Mouse (Mus musculus): ENCODE results near the gene Spin2d.
"Not testable (repeated sequence)": the region's sequence is repeated elsewhere in the genome, so short reads cannot be mapped to it uniquely, and the experiment has no call there.

The Spin2d gene

GRCm38 (mm10) chrX:73176889-73177288 is at the start of gene Spin2d:
Gene Spin2d (minus strand): TSS chrX:73176989.
- in situ Hi-C loops (cut with MseI, MboI): not testable (repeated sequence)

DNA sequence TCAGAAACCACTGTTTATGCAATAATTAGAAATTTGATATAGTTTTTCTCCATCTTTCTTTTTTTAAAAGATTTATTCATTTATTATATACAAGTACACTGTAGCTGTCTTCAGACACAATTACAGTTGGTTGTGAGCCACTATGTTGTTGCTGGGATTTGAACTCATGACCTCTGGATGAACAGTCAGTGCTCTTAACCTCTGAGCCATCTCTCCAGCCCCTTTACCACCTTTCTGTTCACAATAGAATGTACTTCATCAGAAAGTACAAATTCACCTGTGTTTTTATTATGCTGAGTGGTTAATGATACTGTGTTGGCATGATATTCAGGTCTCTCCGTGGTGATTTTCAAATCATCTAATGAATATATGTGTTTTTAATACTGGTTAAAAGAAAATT is 48.6 kb upstream of the Spin2d start:
- in situ Hi-C loops (cut with MseI, MboI): loop anchor here (25.0 kb wide), 1 partner anchor 163 kb away; the partner anchor contains the start of gene Pnma3 (in 2 of the 2)

DNA sequence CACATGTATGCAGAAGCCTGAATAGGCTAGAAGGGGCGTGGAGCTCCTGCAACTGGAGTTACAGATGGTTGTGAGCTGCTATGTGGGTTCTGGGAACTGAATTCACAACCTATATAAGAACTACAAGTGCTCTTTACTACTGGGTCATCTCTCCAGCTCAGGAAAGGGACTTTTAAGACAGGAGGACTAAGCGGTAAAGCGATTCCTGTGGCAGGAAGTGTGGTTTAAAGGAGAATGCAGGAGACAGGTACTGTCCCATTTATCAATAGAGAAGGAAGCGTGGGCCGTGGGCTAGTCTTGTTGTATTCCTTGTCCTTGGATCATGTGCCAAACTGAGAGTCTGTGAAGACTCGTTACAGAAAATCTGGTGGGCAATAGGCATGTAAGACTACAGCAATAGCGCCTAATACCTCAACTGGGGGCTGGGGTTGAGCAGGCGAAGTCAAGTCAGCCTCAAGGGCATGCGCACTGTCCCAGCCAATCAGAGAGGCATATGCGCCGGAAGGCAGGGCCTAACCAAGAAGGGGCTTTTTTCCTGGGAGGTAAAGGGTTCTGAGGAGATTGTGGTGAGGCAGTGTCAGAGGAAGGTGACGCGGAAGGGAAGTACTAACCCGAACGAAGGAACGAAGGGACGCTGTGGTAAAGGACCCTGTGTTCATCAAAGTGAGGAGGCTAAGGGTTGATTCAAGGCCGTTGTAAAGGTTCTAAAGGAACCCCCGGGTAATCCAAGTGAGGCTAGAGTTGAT is 37.2 kb upstream of the Spin2d start, which contains the start of gene Xlr4b:
TSS of gene Xlr4b (plus strand) at position 515 of the 746 bp plus-strand sequence.
- in situ Hi-C loops (cut with MseI, MboI): not testable (repeated sequence)

DNA sequence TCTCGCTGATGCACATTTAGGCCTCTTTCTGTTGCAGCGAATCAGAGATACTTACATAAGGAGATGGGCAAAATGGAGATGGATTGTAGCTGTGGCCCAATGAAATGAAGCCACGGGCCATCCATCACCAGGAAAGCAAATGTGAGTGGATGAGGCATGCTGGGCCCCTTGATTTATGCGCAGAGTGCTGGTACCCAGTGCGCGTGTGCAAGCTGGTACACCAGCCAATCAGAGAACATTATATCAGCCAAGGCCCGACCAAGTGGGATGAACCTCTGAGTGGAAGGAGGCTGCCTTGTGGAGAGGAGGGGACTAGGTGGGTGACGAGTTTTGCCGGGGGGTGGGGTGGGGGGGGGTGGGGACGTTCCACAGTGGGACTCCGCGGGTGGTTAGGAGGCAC is 15.1 kb upstream of the Spin2d start, which contains the start of gene Xlr3b:
TSS of gene Xlr3b (plus strand) at position 274 of the 400 bp plus-strand sequence.
- in situ Hi-C loops (cut with MseI, MboI): not testable (repeated sequence)

GRCm38 (mm10) chrX:73149350-73149749 is 27.4 kb downstream of the Spin2d start, which contains the start of gene DXBay18:
Gene DXBay18 (minus strand): TSS chrX:73149450.
- in situ Hi-C loops (cut with MseI, MboI): not testable (repeated sequence)

- in situ Hi-C loops (cut with MseI, MboI): not testable (repeated sequence)
Observed at GRCm38 (mm10) chrX:73148496-73148895, 28.3 kb downstream of the Spin2d start, which contains the start of gene Xlr5b. Gene Xlr5b (plus strand): TSS chrX:73148796.

- in situ Hi-C loops (cut with MseI, MboI): not testable (repeated sequence)
Observed at GRCm38 (mm10) chrX:73143218-73143618, 33.6 kb downstream of the Spin2d start.

Measured in mouse trophoblast stem cell (cell line).